20 mouse cellular contexts compared by ENCODE assay signal in genomic region chr2:24995332-24995731, GRCm38 (mm10). TPM values are rescaled to one million over a fixed set of nuclear protein-coding genes. Genes with fewer than 3 reads are reported as not detected.
DNase-seq lines count a peak whose midpoint lies in the region; TF ChIP-seq lines count a peak whose summit lies in the region.
"Had no signal": no experiment of that assay in that cellular context is flagged by ENCODE, and none has a peak within 500 bp of the region (broad histone marks: within the 10 kb centered on the region; RNA-seq: fewer than 3 reads in every experiment).

No protein-coding gene starts in this region.

- no peak for TF ChIP-seq CTCF in layer of hippocampus, adult 2 months (conservative IDR thresholded peaks at IDR 0.05)

- H3K27ac ChIP-seq in layer of hippocampus, adult 2 months, result no peak overlapping the region
- no peak overlapping the region for H3K27ac ChIP-seq in hindbrain, embryonic 10.5 days
- H3K27ac ChIP-seq: embryonic facial prominence, embryonic 15.5 days; forebrain, embryonic 10.5 days; kidney, postnatal 0 days; neural tube, embryonic 12.5 days had no signal

- no peak overlapping the region for H3K4me3 ChIP-seq in layer of hippocampus, adult 2 months
- no peak overlapping the region for H3K4me3 ChIP-seq in hindbrain, embryonic 10.5 days
- H3K4me3 ChIP-seq: embryonic facial prominence, embryonic 15.5 days; forebrain, embryonic 10.5 days; heart, embryonic 12.5 days; neural tube, embryonic 12.5 days had no signal

- no peaks in the 10 kb centered on the region for H3K9me3 ChIP-seq in hindbrain, embryonic 10.5 days
- H3K9me3 ChIP-seq: embryonic facial prominence, embryonic 15.5 days; forebrain, embryonic 10.5 days; G1E; heart, embryonic 12.5 days; neural tube, embryonic 12.5 days had no signal

- WGBS in hindbrain, embryonic 10.5 days, result 93% methylated on average over 6 of the region's 6 CpGs

- intact Hi-C loops in left cerebral cortex, postnatal 14 days (cut with DNase I), result no loop called here

- no peaks in the 10 kb centered on the region for H3K4me1 ChIP-seq in hindbrain, embryonic 10.5 days (replicated peaks)
- H3K4me1 ChIP-seq: embryonic facial prominence, embryonic 15.5 days; forebrain, embryonic 10.5 days; heart, embryonic 12.5 days; neural tube, embryonic 12.5 days had no signal

- DNase-seq in adrenal gland, adult (ENCODE audit: inconsistent age in 2 of 2, low spot score in 1 of 2), result peak; percentile 64 to 75
- DNase-seq in adrenal gland, postnatal 4 days (ENCODE audit: low spot score in 2 of 2), result no peak
- peak; percentile 25 to 61 for DNase-seq in layer of hippocampus, adult 2 months (ENCODE audit: low spot score in 2 of 2)
- DNase-seq in layer of hippocampus, postnatal 25 days (ENCODE audit: extremely low spot score in 1 of 2, low spot score in 1 of 2), result no peak
- peak; percentile 45 to 53 for DNase-seq in left cerebral cortex, postnatal 14 days (ENCODE audit: low spot score in 2 of 2)
- DNase-seq in right cerebral cortex, postnatal 36 days (ENCODE audit: low spot score in 2 of 2), result peak; percentile 16 to 20
- DNase-seq in lung, postnatal 14 days, result no peak
- no peak for DNase-seq in hindbrain, embryonic 10.5 days (ENCODE audit: low spot score)
- DNase-seq: cerebellum, postnatal 10 days; embryo, embryonic 11 days; gastrocnemius, postnatal 36 days; lung, adult 18-20 months; lung, postnatal 4 days; thymus, adult 2 months had no signal

- H3K36me3 ChIP-seq in hindbrain, embryonic 10.5 days, result no peaks in the 10 kb centered on the region
- H3K36me3 ChIP-seq: embryonic facial prominence, embryonic 15.5 days; forebrain, embryonic 10.5 days; neural tube, embryonic 12.5 days had no signal

- no peaks in the 10 kb centered on the region for H3K27me3 ChIP-seq in hindbrain, embryonic 10.5 days (ENCODE audit: insufficient read depth, poor library complexity, severe bottlenecking)
- H3K27me3 ChIP-seq: embryonic facial prominence, embryonic 15.5 days; heart, embryonic 12.5 days; neural tube, embryonic 12.5 days had no signal

RNA-seq across cellular contexts. Expression of gene Pnpla7, which starts 19.5 kb away (rescaled TPM):
- total RNA-seq in adrenal gland, postnatal 4 days (2021), result 10 to 100 TPM; 50.8 to 54.4 TPM
- 10 to 100 TPM; 30.7 to 31.4 TPM for total RNA-seq in layer of hippocampus, adult 2 months (2021)
- total RNA-seq in layer of hippocampus, postnatal 25 days (2021), result 10 to 100 TPM; 24.2 to 25.2 TPM
- total RNA-seq in left cerebral cortex, postnatal 14 days (2021), result 10 to 100 TPM; 10.6 to 13.4 TPM
- polyA plus RNA-seq in hindbrain, embryonic 10.5 days (2016; fragmentation: Nextera tagmentation; extraction: Ambion mirVana), result 3.9 and 5.3 TPM in 2 replicates

RNA-seq across cellular contexts. Expression of gene Mrpl41, which starts 20.4 kb away (rescaled TPM):
- total RNA-seq in adrenal gland, postnatal 4 days (2021), result 10 to 100 TPM; 82.1 to 96.4 TPM
- total RNA-seq in layer of hippocampus, adult 2 months (2021), result 10 to 100 TPM; 84.0 to 86.9 TPM
- 10 to 100 TPM; 85.3 to 93.5 TPM for total RNA-seq in layer of hippocampus, postnatal 25 days (2021)
- total RNA-seq in left cerebral cortex, postnatal 14 days (2021), result 10 to 100 TPM; 85.4 to 96.4 TPM
- polyA plus RNA-seq in hindbrain, embryonic 10.5 days (2016; fragmentation: Nextera tagmentation; extraction: Ambion mirVana), result 128 and 156 TPM in 2 replicates

RNA-seq across cellular contexts. Expression of gene Dph7, which starts 33.1 kb away (rescaled TPM):
- 10 to 100 TPM; 20.3 to 21.3 TPM for total RNA-seq in adrenal gland, postnatal 4 days (2021)
- 10 to 100 TPM; 30.5 to 39.6 TPM for total RNA-seq in layer of hippocampus, adult 2 months (2021)
- total RNA-seq in layer of hippocampus, postnatal 25 days (2021), result 10 to 100 TPM; 31.6 to 33.0 TPM
- total RNA-seq in left cerebral cortex, postnatal 14 days (2021), result 10 to 100 TPM; 27.7 to 30.9 TPM
- 30.8 and 35.5 TPM in 2 replicates for polyA plus RNA-seq in hindbrain, embryonic 10.5 days (2016; fragmentation: Nextera tagmentation; extraction: Ambion mirVana)

RNA-seq across cellular contexts. Expression of gene Zmynd19, which starts 45.7 kb away (rescaled TPM):
- 10 to 100 TPM; 28.5 to 28.9 TPM for total RNA-seq in adrenal gland, postnatal 4 days (2021)
- total RNA-seq in layer of hippocampus, adult 2 months (2021), result 10 to 100 TPM; 35.0 to 36.2 TPM
- total RNA-seq in layer of hippocampus, postnatal 25 days (2021), result 10 to 100 TPM; 38.5 TPM
- total RNA-seq in left cerebral cortex, postnatal 14 days (2021), result 10 to 100 TPM; 38.0 to 40.9 TPM
- 24.0 and 27.6 TPM in 2 replicates for polyA plus RNA-seq in hindbrain, embryonic 10.5 days (2016; fragmentation: Nextera tagmentation; extraction: Ambion mirVana)

RNA-seq across cellular contexts. Expression of gene Nsmf, which starts 58.8 kb away (rescaled TPM):
- 10 to 100 TPM; 78.9 to 80.1 TPM for total RNA-seq in adrenal gland, postnatal 4 days (2021)
- 1,000 to 10,000 TPM in 1 of 2 experiments, 100 to 1,000 TPM in 1; 975 to 1,037 TPM for total RNA-seq in layer of hippocampus, adult 2 months (2021)
- total RNA-seq in layer of hippocampus, postnatal 25 days (2021), result 100 to 1,000 TPM; 985 to 995 TPM
- 100 to 1,000 TPM; 565 to 580 TPM for total RNA-seq in left cerebral cortex, postnatal 14 days (2021)
- 72.2 and 89.0 TPM in 2 replicates for polyA plus RNA-seq in hindbrain, embryonic 10.5 days (2016; fragmentation: Nextera tagmentation; extraction: Ambion mirVana)

Comparison
In these comparisons a context has a peak if more than half of its experiments do, and no peak if none do; other contexts are left out.
1. DNase-seq: peak in adrenal gland, adult (2 of 2), layer of hippocampus, adult 2 months (2 of 2), left cerebral cortex, postnatal 14 days (2 of 2) and right cerebral cortex, postnatal 36 days (2 of 2); none in adrenal gland, postnatal 4 days (0 of 2), layer of hippocampus, postnatal 25 days (0 of 2), lung, postnatal 14 days (single experiment) and hindbrain, embryonic 10.5 days (single experiment).